Mouse (Mus musculus) ES-CJ7 (cell line): ENCODE measurements at regions not wholly inside any gene's neighbourhood (a gene's known extent, or its start where the extent isn't known, plus 50 kb on each side); places are given as distances from the start of the nearest gene placed in this dataset.

ENCODE experiments used
- DNase-seq: peaks from one replicate; pipeline ENCODE4 v3.0.0; 2011; ENCODE audit warnings: low read depth, low spot score

GRCm38 (mm10) chr15:31087607-31088006 is 136.5 kb upstream of the Dap start:
- DNase-seq = no peak

GRCm38 (mm10) chr15:31091916-31092570 is 132.1 kb upstream of the Dap start:
- no peak for DNase-seq

GRCm38 (mm10) chr15:31096206-31096605 is 127.9 kb upstream of the Dap start:
- DNase-seq = no peak

- DNase-seq = no peak
These were observed 126.8 kb upstream of the Dap start for GRCm38 (mm10) chr15:31097301-31097700.

DNA sequence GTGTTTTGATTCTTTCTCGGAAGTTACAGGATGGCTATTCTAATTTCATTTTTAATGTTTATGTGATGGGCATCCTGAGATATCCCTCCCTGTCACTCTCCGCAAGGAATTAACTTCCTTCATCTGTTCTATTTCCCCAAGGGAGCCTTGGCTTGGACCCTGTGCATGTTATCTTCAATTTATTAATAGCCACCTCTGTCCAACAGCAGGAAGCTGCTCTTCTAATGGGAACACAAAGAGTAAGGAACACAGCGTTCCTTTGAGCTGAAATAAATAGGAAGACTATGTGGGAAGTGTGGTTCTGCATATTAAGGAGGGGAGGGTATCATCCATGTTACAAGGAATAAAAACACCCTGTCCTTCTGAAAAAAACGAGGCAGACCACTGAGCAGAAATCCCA is 119.4 kb upstream of the Dap start:
- DNase-seq = no peak

DNA sequence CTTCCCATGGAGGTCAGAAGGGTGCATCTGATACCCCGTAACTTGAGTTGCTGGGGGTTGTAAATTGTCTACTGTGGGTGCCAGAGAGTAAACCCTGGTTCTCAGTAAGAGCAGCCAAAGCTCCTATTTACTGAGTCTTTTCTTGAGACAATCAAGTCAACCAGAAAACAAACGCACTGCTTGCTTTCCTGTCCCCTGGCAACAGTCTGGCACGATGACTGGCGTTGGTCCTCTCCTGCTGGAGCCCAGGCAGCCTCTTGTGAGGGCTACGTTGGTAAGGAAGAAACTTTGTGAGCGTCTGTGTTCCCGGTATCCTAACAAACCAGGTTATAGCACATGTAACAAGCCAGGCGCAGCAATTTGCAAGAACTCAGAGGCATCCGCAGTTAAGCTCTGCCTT is 117.2 kb upstream of the Dap start:
- DNase-seq = no peak

DNA sequence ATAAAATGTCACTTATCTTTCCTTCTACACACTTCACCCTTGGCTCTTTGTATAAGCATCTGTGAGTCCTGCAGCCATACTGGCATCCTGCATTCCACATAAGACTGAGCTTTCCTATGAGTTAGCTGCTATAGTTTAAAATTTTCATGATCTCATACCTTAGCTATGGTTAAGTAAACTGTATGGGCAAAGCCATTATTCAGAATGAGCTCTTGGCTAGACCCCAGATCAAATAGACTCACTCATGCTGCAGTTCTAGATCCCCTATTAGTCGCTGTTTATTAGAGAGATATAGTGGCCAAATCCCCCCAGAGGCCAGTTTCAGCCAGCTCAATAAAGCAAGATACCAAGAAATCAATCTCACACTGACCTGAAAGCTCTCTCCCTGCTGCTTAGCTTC is 110.9 kb upstream of the Dap start:
- DNase-seq = no peak

DNA sequence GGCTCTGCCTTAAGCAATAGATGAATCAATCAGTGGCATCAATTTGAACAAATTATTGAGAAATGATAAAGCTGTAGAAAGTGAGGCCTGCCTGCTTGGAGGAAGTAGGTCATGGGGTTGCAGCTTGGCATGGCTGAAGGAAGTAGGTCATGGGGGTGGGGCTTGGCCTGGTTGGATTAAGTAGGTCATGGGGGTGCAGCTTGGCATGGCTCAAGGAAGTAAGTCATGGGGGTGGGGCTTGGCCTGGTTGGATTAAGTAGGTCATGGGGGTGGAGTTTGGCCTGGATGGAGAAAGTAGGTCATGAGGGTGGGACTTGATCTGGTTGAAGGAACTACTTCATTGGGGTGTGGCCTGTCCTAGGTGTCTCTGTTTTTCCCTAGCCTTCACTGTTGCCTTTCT is 106.8 kb upstream of the Dap start:
- DNase-seq = no peak

DNA sequence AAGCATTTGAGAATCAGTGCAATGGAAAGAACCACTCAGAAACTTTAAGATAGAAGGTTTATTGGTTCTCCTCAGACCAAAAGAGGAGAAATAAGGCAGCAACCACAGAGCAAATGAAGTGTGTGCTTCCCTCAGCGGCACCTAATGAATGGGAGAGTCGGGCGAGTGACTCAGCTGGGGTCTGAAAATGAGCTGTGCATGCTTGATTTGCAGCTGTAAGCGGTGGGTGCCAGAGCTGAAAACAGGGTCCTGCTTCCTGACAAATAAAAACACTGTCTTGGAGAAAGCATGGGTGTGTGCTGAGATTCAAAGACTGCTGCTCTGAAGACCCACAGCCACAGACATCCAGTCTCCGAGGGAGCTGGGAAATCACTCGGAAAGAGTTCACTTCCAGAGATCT is 104.0 kb upstream of the Dap start:
- no peak for DNase-seq

DNA sequence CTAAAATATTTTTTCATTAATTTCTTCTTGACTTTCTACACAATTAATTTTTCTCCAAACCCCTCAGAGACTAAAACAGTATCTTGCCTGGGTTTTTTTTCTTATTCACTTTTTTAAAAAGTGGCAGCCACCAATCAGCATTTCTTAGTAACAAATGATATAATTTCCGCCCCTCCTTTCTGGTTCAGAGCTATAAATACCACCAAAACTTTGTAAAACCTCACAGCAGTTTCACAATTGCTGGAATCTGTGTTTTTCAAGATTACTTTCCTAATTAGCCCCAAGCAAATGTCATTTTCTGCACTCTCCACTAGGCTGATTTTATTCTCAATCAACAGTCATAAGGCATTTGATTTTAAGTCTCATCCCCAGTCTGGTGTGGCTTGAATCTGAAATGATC is 98.3 kb upstream of the Dap start:
- DNase-seq = no peak

GRCm38 (mm10) chr15:31126999-31127398 is 97.1 kb upstream of the Dap start:
- DNase-seq = peak; percentile 95

DNA sequence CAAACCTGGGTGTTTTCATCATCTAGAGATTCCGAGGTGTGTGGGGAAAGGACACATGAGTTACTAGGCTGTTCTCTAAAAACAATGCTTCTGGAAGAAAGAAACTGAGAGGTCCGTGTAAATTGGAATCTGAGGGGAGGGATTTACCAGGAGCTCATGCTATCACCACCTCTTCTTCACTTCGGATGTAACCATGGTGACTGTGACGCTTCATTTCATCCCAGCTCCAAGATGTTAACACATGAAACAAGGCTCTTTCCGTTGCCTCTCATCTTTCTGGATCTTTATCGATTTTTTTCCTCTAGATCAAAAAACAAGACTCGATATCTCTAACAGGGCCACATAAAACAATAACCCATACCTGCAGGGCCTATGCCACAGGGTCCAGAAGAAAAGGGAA is 89.2 kb upstream of the Dap start:
- DNase-seq = no peak

DNA sequence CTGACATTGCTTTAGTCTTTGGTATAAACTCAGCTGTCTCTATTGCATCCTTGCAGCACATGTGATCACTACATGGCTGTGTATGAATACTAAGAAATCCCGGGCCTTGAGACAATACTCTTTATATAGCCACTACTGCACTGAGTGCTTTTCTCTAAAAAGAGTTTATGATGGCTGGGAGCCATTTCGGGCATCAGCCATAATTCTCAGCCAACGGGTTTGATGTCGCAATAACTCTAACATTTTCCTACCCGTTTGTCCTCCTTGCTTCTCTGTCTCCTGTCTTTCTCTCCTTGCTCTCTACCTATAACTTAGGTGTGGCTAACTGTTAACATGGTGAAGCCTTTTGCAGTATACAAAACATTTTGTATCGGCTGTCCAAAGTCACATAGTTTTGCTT is 85.5 kb upstream of the Dap start:
- no peak for DNase-seq

GRCm38 (mm10) chr15:31141750-31142149 is 82.4 kb upstream of the Dap start:
- DNase-seq = no peak

DNA sequence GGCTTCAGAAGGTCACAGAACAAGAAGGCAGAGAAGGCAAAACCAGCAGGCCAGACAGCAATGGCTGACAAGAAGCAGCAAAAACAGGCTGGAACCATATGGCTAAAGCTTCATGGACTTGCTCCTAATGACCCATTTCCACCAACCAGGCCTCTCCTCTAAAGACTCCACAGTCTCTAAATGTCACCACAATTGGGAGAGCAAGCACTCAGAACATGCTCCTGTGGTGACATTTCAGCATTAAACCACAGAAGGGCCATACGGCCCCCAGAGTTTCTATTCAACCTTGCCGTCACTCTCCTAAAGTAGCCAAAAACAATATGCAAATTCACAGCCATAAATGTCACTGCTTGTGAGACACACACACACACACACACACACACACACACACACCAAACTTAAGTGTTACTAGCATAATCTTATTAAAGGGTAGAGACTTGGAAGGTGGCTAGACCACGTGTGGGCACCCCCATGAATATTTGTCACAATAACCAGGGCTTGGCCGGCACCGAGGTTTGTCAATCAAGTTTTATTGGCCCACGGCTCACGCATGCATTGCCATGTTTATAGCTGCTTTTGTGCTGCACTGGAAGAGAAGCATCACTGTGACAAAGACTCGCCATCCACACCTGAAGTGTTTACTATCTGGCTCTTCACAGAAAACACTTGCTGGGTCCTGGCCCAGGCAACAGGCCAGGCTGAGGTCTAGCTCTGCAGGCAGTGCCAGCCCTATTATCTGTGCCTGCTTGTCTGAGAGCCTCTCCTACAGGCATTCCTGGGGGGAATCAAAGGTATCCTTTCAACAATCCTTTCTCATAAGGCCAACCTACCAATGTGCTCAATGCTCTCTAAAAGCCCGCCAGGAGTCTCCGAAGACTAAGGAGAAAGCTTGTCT is 75.6 kb upstream of the Dap start:
- DNase-seq = no peak

DNA sequence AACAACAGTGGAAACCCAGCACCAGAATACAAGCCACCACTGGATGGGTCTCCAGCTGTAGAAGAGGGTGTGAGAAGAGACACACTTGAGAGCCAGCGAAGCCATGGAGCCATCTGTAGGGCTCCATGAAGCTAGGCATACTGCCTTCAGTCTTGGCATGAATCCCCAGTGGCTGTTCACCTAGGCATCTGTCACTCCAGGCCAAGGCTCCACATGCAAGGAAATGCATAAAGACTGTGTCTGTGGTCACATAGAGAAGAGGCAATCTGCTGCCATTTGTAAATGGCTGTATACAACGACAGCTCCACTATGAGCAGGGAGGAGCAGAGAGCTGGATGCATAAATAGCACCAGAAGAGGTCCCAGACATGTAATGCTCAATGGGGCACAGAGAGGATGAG is 74.3 kb upstream of the Dap start:
- DNase-seq = no peak

GRCm38 (mm10) chr15:31150546-31151471 is 73.3 kb upstream of the Dap start:
- DNase-seq = peak; percentile 66

DNA sequence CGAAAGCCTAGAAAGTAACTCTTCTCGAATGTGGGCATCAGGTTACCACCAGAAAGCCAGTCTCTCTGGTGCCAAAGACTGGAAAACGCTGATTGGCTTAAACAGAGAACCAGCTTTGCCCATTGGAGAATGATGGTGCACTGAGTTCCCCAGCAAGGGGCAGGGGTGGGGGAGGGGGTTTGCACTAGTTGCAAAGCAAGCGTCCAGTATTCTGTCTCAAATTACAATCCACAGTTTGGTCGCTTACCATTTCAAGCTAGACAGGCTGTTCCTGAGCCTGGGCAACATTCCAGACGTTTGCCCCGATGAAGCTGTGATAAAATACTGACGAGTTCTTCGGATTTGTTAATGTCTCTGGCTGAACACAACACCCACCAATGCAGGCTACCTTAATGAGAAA is 69.0 kb upstream of the Dap start:
- no peak for DNase-seq

GRCm38 (mm10) chr15:31166543-31167105 is 57.5 kb upstream of the Dap start:
- DNase-seq = no peak

- DNase-seq = no peak
These were observed 56.6 kb upstream of the Dap start for GRCm38 (mm10) chr15:31167506-31167905.

GRCm38 (mm10) chr15:31168191-31168590 is 55.9 kb upstream of the Dap start:
- peak; percentile 16 for DNase-seq
